8 mouse cellular contexts compared by ENCODE assay signal in the genomic region with DNA sequence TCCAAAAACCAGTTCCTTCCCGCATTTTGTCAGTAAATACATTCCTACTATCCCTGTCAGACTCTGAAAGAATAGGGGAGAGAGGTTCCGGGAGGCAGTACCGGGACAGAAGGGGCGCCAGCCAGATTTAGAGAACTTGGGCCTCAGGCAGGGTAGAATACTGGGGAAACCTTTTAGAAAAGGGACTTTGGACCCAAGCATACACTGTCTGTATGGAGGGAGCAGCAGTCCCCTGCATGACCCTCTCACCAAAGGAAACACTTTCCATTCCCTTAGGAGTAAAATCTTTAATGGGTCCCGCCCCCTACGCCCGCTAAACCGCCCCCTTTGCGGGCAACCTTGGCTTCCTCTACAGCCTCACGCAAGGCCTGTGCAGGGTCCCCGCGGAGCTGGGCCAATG. TPM values are rescaled to one million over a fixed set of nuclear protein-coding genes. Genes with fewer than 3 reads are reported as not detected.
A peak's percentile ranks its signal among the peaks of the same experiment; 100 is the strongest.
DNase-seq lines count a peak whose midpoint lies in the region; ATAC-seq and TF ChIP-seq lines count a peak whose summit lies in the region.

No protein-coding gene starts in this region.

- H3K4me2 ChIP-seq in liver, embryonic 15.5 days = peak overlapping the region; percentile 78

- H3K27me3 ChIP-seq in cerebellum, adult 2 months (ENCODE audit: control insufficient read depth, insufficient read depth, low read length) = peaks cover 1% of the 10 kb centered on the region; the same call in 1 of the 2 replicates
- H3K27me3 ChIP-seq in testis, adult 2 months (ENCODE audit: control insufficient read depth, insufficient read depth, low read length) = no peaks in the 10 kb centered on the region
- peaks cover 98% of the 10 kb centered on the region for H3K27me3 ChIP-seq in liver, embryonic 15.5 days

- TF ChIP-seq POLR2A in cerebellum, adult 2 months (IDR thresholded peaks at IDR 0.05; ENCODE audit: borderline replicate concordance, insufficient read depth, low read length) = no peak
- TF ChIP-seq POLR2A in testis, adult 2 months (IDR thresholded peaks at IDR 0.05; ENCODE audit: control insufficient read depth, low read depth, low read length) = no peak

- H3K36me3 ChIP-seq in testis, adult 2 months (ENCODE audit: control insufficient read depth, insufficient read depth, low read length) = no peaks in the 10 kb centered on the region
- H3K36me3 ChIP-seq in liver, embryonic 15.5 days (replicated peaks) = no peaks in the 10 kb centered on the region

- peaks cover 7% of the 10 kb centered on the region; the same call in 1 of the 2 replicates for H3K4me1 ChIP-seq in cerebellum, adult 2 months (ENCODE audit: control insufficient read depth, insufficient read depth, low read length)
- peaks cover 46% of the 10 kb centered on the region for H3K4me1 ChIP-seq in testis, adult 2 months (ENCODE audit: control insufficient read depth, insufficient read depth, low read length)
- peaks cover 49% of the 10 kb centered on the region for H3K4me1 ChIP-seq in liver, embryonic 15.5 days (replicated peaks)

- no peak for TF ChIP-seq CTCF in cerebellum, adult 2 months (IDR thresholded peaks at IDR 0.05; ENCODE audit: borderline replicate concordance, insufficient read depth, low read depth, low read length)
- TF ChIP-seq CTCF in testis, adult 2 months (IDR thresholded peaks at IDR 0.05; ENCODE audit: control insufficient read depth, insufficient read depth, insufficient replicate concordance, low read depth, low read length) = no peak

- H3K9me3 ChIP-seq in liver, embryonic 15.5 days (replicated peaks) = no peaks in the 10 kb centered on the region

- WGBS in cerebellum, adult 2 months = 17% methylated on average over 12 of the region's 12 CpGs
- WGBS in liver, embryonic 15.5 days (ENCODE audit: insufficient replicate concordance) = 3% methylated on average over 12 of the region's 12 CpGs

- peak overlapping the region; percentile 47; the same call in 1 of the 2 replicates for H3K9ac ChIP-seq in liver, embryonic 15.5 days

- H3K4me3 ChIP-seq in cerebellum, adult 2 months (replicated peaks; ENCODE audit: insufficient read depth, low read depth, low read length) = peak overlapping the region; percentile 38
- peak overlapping the region; percentile 86 for H3K4me3 ChIP-seq in testis, adult 2 months (ENCODE audit: control insufficient read depth, low read depth, low read length)
- H3K4me3 ChIP-seq in liver, embryonic 15.5 days (replicated peaks) = peak overlapping the region; percentile 54

- peak; percentile 42 for ATAC-seq in liver, embryonic 15.5 days (ENCODE audit: insufficient read depth)

- no peak for DNase-seq in cerebellum, adult 2 months
- no peak for DNase-seq in cerebellum, adult 9-11 months
- DNase-seq in testis, postnatal 10 days (ENCODE audit: low spot score) = no peak
- no peak for DNase-seq in layer of hippocampus, adult 9-11 months
- DNase-seq in cerebellum, postnatal 14 days = no peak
- DNase-seq in cerebellum, postnatal 36 days = no peak

- no peak overlapping the region for H3K27ac ChIP-seq in cerebellum, adult 2 months (ENCODE audit: insufficient read depth, low read length)
- no peak overlapping the region for H3K27ac ChIP-seq in testis, adult 2 months (ENCODE audit: control insufficient read depth, insufficient read depth, low read depth, low read length)
- peak overlapping the region; percentile 62; the same call in 1 of the 2 replicates for H3K27ac ChIP-seq in liver, embryonic 15.5 days (replicated peaks)

RNA-seq across cellular contexts. Expression of a gene that starts 1.7 kb away (rescaled TPM):
- 47.0 and 49.4 TPM in 2 replicates for polyA plus RNA-seq in cerebellum, adult 2 months (2012; rRNA removed)
- polyA plus RNA-seq in testis, adult 2 months (2012; rRNA removed) = 2.7 and 3.2 TPM in 2 replicates
- polyA plus RNA-seq in liver, embryonic 15.5 days (2015; fragmentation: Nextera tagmentation; extraction: Ambion mirVana) = 0.16 and 0.18 TPM in 2 replicates

RNA-seq across cellular contexts. Expression of a gene that starts 2.1 kb away (rescaled TPM):
- 0.28 and 0.36 TPM in 2 replicates for polyA plus RNA-seq in cerebellum, adult 2 months (2012; rRNA removed)
- polyA plus RNA-seq in testis, adult 2 months (2012; rRNA removed) = 0.52 and 0.79 TPM in 2 replicates
- 0.69 and 0.94 TPM in 2 replicates for polyA plus RNA-seq in liver, embryonic 15.5 days (2015; fragmentation: Nextera tagmentation; extraction: Ambion mirVana)

RNA-seq across cellular contexts. Expression of a gene that starts 7.6 kb away (rescaled TPM):
- 1.6 and 2.9 TPM in 2 replicates for polyA plus RNA-seq in cerebellum, adult 2 months (2012; rRNA removed)
- polyA plus RNA-seq in testis, adult 2 months (2012; rRNA removed) = 0.79 and 1.2 TPM in 2 replicates
- 0.84 and 1.3 TPM in 2 replicates for polyA plus RNA-seq in liver, embryonic 15.5 days (2015; fragmentation: Nextera tagmentation; extraction: Ambion mirVana)

RNA-seq across cellular contexts. Expression of a gene that starts 11.8 kb away (rescaled TPM):
- polyA plus RNA-seq in cerebellum, adult 2 months (2012; rRNA removed) = not detected in 2 replicates
- 136 and 193 TPM in 2 replicates for polyA plus RNA-seq in testis, adult 2 months (2012; rRNA removed)
- polyA plus RNA-seq in liver, embryonic 15.5 days (2015; fragmentation: Nextera tagmentation; extraction: Ambion mirVana) = not detected in 2 replicates

RNA-seq across cellular contexts. Expression of a gene that starts 14.9 kb away (rescaled TPM):
- not detected in 2 replicates for polyA plus RNA-seq in cerebellum, adult 2 months (2012; rRNA removed)
- 758 and 858 TPM in 2 replicates for polyA plus RNA-seq in testis, adult 2 months (2012; rRNA removed)
- not detected in 2 replicates for polyA plus RNA-seq in liver, embryonic 15.5 days (2015; fragmentation: Nextera tagmentation; extraction: Ambion mirVana)

Comparison
In these comparisons a context has a peak if more than half of its experiments do, and no peak if none do; other contexts are left out.
1. RNA of a gene that starts 1.7 kb away (polyA plus RNA-seq): 47.0 to 49.4 TPM in cerebellum, adult 2 months; 2.7 to 3.2 TPM in testis, adult 2 months and 0.16 to 0.18 TPM in liver, embryonic 15.5 days; every median in the first group is over 10 times any median in the second.
2. Peak in every context shown above with its lines, with median percentiles within 50 percentile points of each other: H3K4me3 ChIP-seq.